Mouse (Mus musculus): ENCODE results near the gene Slc35g3. TPM values are rescaled to one million over a fixed set of nuclear protein-coding genes. Genes with fewer than 3 reads are reported as not detected.
"Not testable (repeated sequence)": the region's sequence is repeated elsewhere in the genome, so short reads cannot be mapped to it uniquely, and the experiment has no call there.

Slc35g3 gene
- polyA plus RNA-seq, 1 experiment from 2014 or later: not detected

DNA sequence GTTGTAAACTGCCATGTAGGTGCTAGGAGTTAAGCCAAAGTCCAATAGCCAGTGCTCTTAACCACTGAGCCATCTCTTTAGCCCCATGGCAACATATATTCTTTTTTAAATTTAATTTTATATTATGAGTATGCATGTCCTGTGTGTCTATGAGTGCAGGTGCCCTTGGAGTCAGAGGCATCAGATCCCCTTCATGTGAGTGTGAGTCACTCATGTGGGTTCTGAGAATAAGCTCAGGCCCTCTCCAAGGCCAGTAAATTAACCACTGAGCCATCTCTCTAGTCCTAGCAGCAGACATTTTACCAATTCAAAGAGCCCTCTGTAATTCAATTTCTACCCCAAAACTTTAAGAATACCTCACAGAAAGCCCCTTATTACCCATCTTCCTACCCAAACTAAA, 9.1 kb downstream of the Slc35g3 start:
- no peak overlapping the region for H3K4me3 ChIP-seq
- no peak overlapping the region for H3K9ac ChIP-seq
- no peak overlapping the region for H3K4me2 ChIP-seq
- no peak overlapping the region for H3K27ac ChIP-seq
- H3K4me1 ChIP-seq: peaks cover 42% of the 10 kb centered on the region
- no peaks in the 10 kb centered on the region for H3K9me3 ChIP-seq
- ATAC-seq (ENCODE audit: insufficient number of reproducible peaks, insufficient read depth, low FRiP score, low TSS enrichment, low read depth): no peak
- peaks cover 4% of the 10 kb centered on the region for H3K36me3 ChIP-seq
- no peaks in the 10 kb centered on the region for H3K27me3 ChIP-seq

DNA sequence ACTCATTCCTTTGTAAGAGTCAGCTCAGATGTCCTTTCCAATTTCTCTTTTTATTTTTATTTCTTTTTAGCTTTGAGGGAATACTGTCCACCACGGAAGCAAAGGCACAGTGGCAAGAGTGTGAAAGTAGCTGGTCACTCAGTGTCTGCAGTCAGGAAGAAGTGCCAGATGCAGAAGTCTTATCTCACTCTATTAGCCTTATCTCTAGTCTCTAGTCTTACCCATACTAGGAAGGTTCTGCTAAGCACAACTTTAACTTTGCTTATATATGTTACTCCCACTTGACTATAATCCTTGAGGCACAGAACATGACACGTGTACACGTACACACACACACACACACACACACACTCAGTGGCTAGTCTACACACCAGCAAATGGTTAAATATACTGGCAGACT, 10.1 kb downstream of the Slc35g3 start:
- ATAC-seq (ENCODE audit: insufficient number of reproducible peaks, insufficient read depth, low FRiP score, low TSS enrichment, low read depth): no peak
- no peak overlapping the region for H3K4me3 ChIP-seq
- WGBS: 74% methylated on average over 3 of the region's 3 CpGs
- peaks cover 34% of the 10 kb centered on the region for H3K4me1 ChIP-seq
- no peak overlapping the region for H3K4me2 ChIP-seq
- H3K9me3 ChIP-seq: no peaks in the 10 kb centered on the region
- H3K9ac ChIP-seq: no peak overlapping the region
- peaks cover 14% of the 10 kb centered on the region for H3K36me3 ChIP-seq
- H3K27me3 ChIP-seq: no peaks in the 10 kb centered on the region
- no peak overlapping the region for H3K27ac ChIP-seq

DNA sequence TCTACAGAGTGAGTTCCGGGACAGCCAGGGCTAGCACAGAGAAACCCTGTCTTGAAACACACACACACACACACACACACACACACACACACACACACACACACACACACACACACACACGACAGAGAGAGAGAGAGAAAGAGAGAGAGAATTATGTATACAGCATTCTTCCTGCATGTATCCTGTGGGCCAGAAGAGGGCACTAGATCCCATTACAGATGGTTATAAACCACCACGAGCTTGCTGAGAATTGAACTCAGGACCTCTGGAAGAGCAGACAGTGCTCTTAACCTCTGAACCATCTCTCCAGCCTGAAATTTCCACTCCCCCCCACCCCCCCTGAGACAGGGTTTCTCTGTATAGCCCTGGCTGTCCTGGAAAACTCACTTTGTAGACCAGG, 30.4 kb downstream of the Slc35g3 start:
- not testable (repeated sequence) for H3K27me3 ChIP-seq; H3K4me1 ChIP-seq; H3K9ac ChIP-seq; ATAC-seq (ENCODE audit: insufficient number of reproducible peaks, insufficient read depth, low FRiP score, low TSS enrichment, low read depth); H3K9me3 ChIP-seq; H3K4me3 ChIP-seq; H3K27ac ChIP-seq; H3K4me2 ChIP-seq
- peaks cover 33% of the 10 kb centered on the region for H3K36me3 ChIP-seq
- 88% methylated on average over 2 of the region's 3 CpGs for WGBS

DNA sequence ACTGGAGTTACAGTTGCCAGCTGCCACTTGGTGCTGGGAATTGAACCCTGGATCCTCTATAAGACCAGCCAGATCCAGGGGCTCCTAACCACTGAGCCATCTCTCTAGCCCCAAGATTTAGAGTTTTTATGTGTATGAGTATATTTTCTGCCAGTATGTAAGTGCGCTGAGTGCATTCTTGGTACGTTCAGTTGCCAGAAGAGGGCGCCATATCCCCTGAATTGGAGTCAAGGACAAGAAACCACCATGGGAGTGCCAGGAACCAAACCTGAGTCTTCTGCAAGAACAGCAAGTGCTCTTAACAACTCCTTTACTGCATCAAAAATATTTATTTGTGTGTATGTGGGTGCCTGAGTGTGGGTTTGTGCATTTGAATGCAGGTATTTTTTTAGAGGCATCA, 32.7 kb downstream of the Slc35g3 start:
- no peak overlapping the region for H3K9ac ChIP-seq
- H3K27ac ChIP-seq: no peak overlapping the region
- WGBS: 24% methylated on average over 3 of the region's 3 CpGs
- no peak for ATAC-seq (ENCODE audit: insufficient number of reproducible peaks, insufficient read depth, low FRiP score, low TSS enrichment, low read depth)
- no peak overlapping the region for H3K4me2 ChIP-seq
- no peaks in the 10 kb centered on the region for H3K27me3 ChIP-seq
- H3K4me3 ChIP-seq: no peak overlapping the region
- H3K4me1 ChIP-seq: no peaks in the 10 kb centered on the region
- H3K36me3 ChIP-seq: peaks cover 9% of the 10 kb centered on the region
- H3K9me3 ChIP-seq: no peaks in the 10 kb centered on the region

DNA sequence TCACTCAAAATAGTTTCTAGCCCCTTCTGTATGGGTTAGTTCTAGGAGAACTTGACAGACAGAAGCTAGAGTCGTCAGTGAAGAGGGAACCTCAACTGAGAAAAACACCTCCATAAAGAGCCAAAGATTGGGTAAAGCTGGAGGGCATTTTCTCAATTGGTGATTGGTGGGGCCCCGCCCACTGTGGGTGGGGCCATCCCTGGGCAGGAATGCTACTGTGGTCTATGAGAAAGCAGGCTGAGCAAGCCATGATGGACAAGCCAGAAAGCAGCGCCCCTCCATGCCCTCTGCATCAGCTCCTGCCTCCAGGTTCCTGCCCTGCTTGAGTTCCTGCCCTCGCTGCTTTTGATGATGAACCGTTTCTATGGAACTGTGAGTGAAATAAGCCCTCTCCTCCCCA, 35.8 kb downstream of the Slc35g3 start:
- no peaks in the 10 kb centered on the region for H3K9me3 ChIP-seq
- H3K36me3 ChIP-seq: no peaks in the 10 kb centered on the region
- H3K4me1 ChIP-seq: no peaks in the 10 kb centered on the region
- WGBS: 40% methylated on average over 5 of the region's 5 CpGs
- H3K27me3 ChIP-seq: no peaks in the 10 kb centered on the region
- H3K9ac ChIP-seq: no peak overlapping the region
- H3K4me3 ChIP-seq: no peak overlapping the region
- H3K27ac ChIP-seq: no peak overlapping the region
- ATAC-seq (ENCODE audit: insufficient number of reproducible peaks, insufficient read depth, low FRiP score, low TSS enrichment, low read depth): no peak
- H3K4me2 ChIP-seq: no peak overlapping the region

DNA sequence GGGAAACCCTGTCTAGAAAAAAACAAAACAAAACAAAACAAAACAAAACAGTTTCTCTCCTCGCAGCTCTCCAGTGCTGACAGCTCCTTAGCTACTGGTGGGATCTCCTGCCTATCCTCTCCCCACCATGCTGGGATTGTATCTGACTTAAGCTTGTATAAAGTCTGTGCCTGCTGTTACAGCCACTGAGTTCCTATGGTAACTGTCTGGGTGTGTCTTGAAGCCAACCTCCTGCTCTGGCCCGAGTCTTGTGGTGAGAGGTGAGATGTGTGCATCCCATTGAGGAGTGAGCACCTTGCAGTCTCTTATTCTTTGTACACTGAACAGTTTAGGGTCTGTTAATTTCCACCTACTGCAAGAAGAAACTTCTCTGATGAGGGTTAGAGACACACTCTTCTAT, 38.7 kb downstream of the Slc35g3 start:
- no peak overlapping the region for H3K27ac ChIP-seq
- 45% methylated on average over 2 of the region's 2 CpGs for WGBS
- no peak overlapping the region for H3K4me3 ChIP-seq
- no peaks in the 10 kb centered on the region for H3K27me3 ChIP-seq
- H3K9me3 ChIP-seq: no peaks in the 10 kb centered on the region
- ATAC-seq (ENCODE audit: insufficient number of reproducible peaks, insufficient read depth, low FRiP score, low TSS enrichment, low read depth): no peak
- no peak overlapping the region for H3K9ac ChIP-seq
- no peaks in the 10 kb centered on the region for H3K36me3 ChIP-seq
- H3K4me1 ChIP-seq: peaks cover 5% of the 10 kb centered on the region; the same call in 1 of the 2 replicates
- no peak overlapping the region for H3K4me2 ChIP-seq

DNA sequence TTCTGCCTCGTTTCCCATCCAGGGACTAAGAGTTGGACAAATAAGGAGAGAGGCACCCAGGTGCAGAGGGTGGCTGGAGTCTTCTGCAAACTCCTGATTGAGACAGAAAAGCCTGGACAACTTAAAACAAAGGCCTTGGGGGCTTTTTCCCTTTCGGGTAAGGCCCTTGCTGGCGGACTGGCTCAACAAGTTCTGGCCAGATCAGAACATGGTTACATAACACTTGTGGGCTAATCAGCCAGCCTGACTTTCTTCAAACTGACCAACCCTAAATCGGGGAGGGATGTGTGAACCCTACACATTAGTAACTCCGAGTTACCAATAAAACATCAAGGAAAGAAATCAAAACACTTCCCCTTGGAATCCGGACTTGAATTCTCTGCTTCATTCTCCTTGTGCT, 40.9 kb downstream of the Slc35g3 start:
- no peak for ATAC-seq (ENCODE audit: insufficient number of reproducible peaks, insufficient read depth, low FRiP score, low TSS enrichment, low read depth)

DNA sequence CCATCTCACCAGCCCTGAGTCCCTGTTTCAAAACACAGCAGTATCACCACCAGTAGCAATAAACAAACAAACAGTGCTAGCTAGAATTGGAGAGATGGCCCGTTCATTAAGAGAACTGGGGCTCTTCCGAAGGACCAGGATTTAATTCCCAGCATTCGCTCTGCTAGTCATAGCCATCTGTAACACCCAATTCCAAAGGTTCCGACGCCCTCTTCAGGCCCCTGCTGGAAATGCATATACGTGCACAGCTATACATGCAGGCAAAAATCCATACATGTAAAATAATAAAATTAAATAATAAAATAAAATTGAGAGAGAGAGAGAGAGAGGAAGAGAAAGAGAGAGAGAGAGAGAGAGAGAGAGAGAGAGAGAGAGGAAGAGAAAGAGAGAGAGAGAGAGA, 42.3 kb downstream of the Slc35g3 start:
- H3K9ac ChIP-seq: no peak overlapping the region
- H3K36me3 ChIP-seq: no peaks in the 10 kb centered on the region
- no peaks in the 10 kb centered on the region for H3K9me3 ChIP-seq
- 69% methylated on average over 6 of the region's 6 CpGs for WGBS
- H3K4me3 ChIP-seq: no peak overlapping the region
- ATAC-seq (ENCODE audit: insufficient number of reproducible peaks, insufficient read depth, low FRiP score, low TSS enrichment, low read depth): no peak
- no peak overlapping the region for H3K27ac ChIP-seq
- no peak overlapping the region for H3K4me2 ChIP-seq
- H3K4me1 ChIP-seq: peaks cover 15% of the 10 kb centered on the region; the same call in 1 of the 2 replicates
- H3K27me3 ChIP-seq: no peaks in the 10 kb centered on the region

More for the DNA sequence above, 40.9 kb downstream of the Slc35g3 start:
- no peaks in the 10 kb centered on the region for H3K36me3 ChIP-seq
- peaks cover 9% of the 10 kb centered on the region; the same call in 1 of the 2 replicates for H3K4me1 ChIP-seq
- no peak overlapping the region for H3K4me3 ChIP-seq
- no peak overlapping the region for H3K9ac ChIP-seq
- no peak overlapping the region for H3K27ac ChIP-seq
- H3K27me3 ChIP-seq: no peaks in the 10 kb centered on the region
- WGBS: 64% methylated on average over 6 of the region's 6 CpGs
- no peaks in the 10 kb centered on the region for H3K9me3 ChIP-seq
- no peak overlapping the region for H3K4me2 ChIP-seq

DNA sequence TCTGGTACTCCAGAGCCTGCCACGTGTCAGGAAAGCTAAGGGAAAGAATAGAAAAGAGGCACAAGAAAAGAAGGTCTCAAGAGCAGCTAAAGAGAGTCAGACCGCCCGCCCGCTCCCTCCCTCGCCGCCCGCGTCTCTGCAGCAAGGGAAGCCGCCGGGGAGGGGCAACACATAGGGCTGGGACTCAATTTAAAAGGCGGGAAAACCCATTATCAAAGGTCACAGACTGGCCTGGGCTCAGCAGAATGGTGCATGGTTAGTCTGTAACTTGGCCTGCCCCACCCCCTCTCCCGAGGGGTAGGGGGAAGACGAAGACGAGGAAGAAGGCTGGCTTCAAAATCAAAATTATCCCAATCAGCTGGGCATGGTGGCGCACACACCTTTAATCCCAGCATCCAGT, 43.1 kb downstream of the Slc35g3 start:
- Histone ChIP-seq H3K27me3 (no peaks in the 10 kb centered on the region), H3K4me2 (peak overlapping the region; percentile 43), H3K27ac (no peak overlapping the region), H3K4me3 (0 out of 2 replicates have a peak overlapping the region, but pooled peaks have one; percentile 14), H3K4me1 (peaks cover 15% of the 10 kb centered on the region; the same call in 1 of the 2 replicates), H3K9me3 (no peaks in the 10 kb centered on the region), H3K9ac (0 out of 2 replicates have a peak overlapping the region, but pooled peaks have one; percentile 49), H3K36me3 (no peaks in the 10 kb centered on the region)
- ATAC-seq (ENCODE audit: insufficient number of reproducible peaks, insufficient read depth, low FRiP score, low TSS enrichment, low read depth): no peak
- 22% methylated on average over 15 of the region's 15 CpGs for WGBS

DNA sequence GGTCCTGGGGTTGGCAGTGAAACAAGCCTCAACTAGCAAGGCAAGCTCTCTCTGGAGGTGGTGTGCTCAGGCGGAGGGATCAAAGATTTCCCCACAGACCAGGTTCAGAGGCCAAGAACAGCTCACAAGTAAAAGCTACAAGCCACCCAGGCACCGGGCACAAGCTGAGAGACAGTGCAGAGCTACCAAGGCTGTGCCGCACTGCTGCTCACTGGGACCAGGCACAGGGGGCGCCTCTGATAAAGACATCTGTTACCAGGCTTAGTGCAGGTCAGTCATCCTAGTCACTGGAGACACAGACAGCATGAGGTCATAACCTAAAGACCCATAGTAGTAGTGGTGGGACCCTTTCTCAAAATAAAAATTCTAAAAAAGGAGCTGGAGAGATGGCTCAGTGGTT, 44.8 kb downstream of the Slc35g3 start:
- H3K9ac ChIP-seq: no peak overlapping the region
- no peaks in the 10 kb centered on the region for H3K27me3 ChIP-seq
- H3K4me1 ChIP-seq: peaks cover 17% of the 10 kb centered on the region; the same call in 1 of the 2 replicates
- no peak overlapping the region for H3K4me2 ChIP-seq
- 66% methylated on average over 4 of the region's 4 CpGs for WGBS
- H3K4me3 ChIP-seq: no peak overlapping the region
- no peaks in the 10 kb centered on the region for H3K9me3 ChIP-seq
- H3K36me3 ChIP-seq: no peaks in the 10 kb centered on the region
- no peak overlapping the region for H3K27ac ChIP-seq
- no peak for ATAC-seq (ENCODE audit: insufficient number of reproducible peaks, insufficient read depth, low FRiP score, low TSS enrichment, low read depth)

DNA sequence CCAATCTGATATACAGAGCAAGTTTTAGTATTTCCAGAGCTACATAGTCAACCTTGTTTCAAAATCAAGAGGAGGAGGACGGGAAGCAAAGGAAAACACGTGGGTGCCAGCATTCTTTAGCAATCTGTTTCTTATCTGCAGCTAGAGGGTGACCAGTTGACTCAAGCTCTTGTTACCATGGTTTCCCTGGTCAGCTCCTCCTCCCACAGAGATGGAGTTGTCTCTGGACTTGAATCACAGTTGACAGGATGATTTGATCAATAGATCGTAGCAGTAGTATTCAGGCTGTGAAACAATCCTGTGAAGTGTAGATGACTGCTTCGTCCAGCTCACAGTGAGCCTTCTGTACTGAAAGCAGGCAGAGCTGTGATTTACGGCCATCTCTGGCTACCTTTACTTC, 45.8 kb downstream of the Slc35g3 start:
- WGBS: 18% methylated on average over 5 of the region's 5 CpGs
- ATAC-seq (ENCODE audit: insufficient number of reproducible peaks, insufficient read depth, low FRiP score, low TSS enrichment, low read depth): no peak
- Histone ChIP-seq H3K9me3 (no peaks in the 10 kb centered on the region), H3K4me1 (peaks cover 17% of the 10 kb centered on the region; the same call in 1 of the 2 replicates), H3K4me3 (no peak overlapping the region), H3K9ac (no peak overlapping the region), H3K4me2 (no peak overlapping the region), H3K27ac (peak overlapping the region; percentile 22; the same call in 1 of the 2 replicates), H3K27me3 (no peaks in the 10 kb centered on the region), H3K36me3 (no peaks in the 10 kb centered on the region)

DNA sequence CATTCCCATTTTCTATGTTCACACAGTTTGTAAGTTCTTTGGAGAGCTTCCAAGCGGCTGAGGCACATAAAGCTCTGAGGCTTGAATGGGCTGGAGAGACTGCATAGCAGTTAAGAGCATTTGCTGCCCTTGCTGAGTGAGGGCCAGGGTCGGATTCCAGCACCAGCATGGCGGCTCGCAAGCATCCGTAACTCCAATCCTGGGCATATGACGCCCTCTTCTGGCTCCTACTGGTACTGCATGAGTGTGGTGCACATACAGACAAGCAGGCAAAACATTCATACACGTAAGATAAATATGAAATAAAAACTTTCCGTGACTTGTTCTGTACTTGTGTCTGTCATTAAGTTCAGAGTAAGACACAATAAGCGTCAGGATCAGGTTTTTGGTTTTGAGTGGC, 46.3 kb downstream of the Slc35g3 start:
- 0 out of 2 replicates have a peak overlapping the region, but pooled peaks have one; percentile 17 for H3K27ac ChIP-seq
- 54% methylated on average over 9 of the region's 9 CpGs for WGBS
- H3K4me3 ChIP-seq: no peak overlapping the region
- ATAC-seq (ENCODE audit: insufficient number of reproducible peaks, insufficient read depth, low FRiP score, low TSS enrichment, low read depth): no peak
- peaks cover 17% of the 10 kb centered on the region; the same call in 1 of the 2 replicates for H3K4me1 ChIP-seq
- H3K27me3 ChIP-seq: no peaks in the 10 kb centered on the region
- no peak overlapping the region for H3K9ac ChIP-seq
- no peak overlapping the region for H3K4me2 ChIP-seq
- H3K36me3 ChIP-seq: no peaks in the 10 kb centered on the region
- no peaks in the 10 kb centered on the region for H3K9me3 ChIP-seq
